Mouse (Mus musculus): ENCODE data around the gene Olfr1389. TPM values are rescaled to one million over a fixed set of nuclear protein-coding genes. Genes with fewer than 3 reads are reported as not detected.
"Not testable (repeated sequence)": the region's sequence is repeated elsewhere in the genome, so short reads cannot be mapped to it uniquely, and the experiment has no call there.

Gene Olfr1389
- polyA plus RNA-seq (2015; fragmentation: Nextera tagmentation; extraction: Ambion mirVana) = not detected in 2 replicates

DNA sequence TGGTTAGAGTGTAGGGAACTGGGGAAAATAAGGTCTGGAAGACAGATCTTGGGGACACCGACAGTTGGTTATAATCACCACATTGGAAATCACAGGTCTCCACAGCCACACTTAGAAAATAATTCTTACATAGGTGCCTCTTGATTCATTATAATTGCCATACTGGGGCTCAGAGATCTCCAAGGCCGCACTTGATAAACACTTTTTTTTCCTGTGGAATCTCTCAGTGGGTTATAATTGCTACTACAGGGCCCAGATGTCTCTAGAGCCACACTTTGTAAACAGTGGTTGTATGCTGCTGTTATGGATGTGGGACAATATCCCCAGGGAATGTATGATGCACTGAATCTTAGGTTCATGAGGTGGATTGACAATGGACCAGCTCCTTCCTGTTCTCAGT, at the start of gene Olfr1389:
Gene Olfr1389 (plus strand): TSS at position 301 of the 400 bp plus-strand sequence.
- Histone ChIP-seq H3K4me3 (replicated peaks) (no peak within 1 kb of the TSS), H3K36me3 (replicated peaks) (no peaks in the 10 kb centered on the region), H3K9me3 (replicated peaks) (no peaks in the 10 kb centered on the region), H3K4me2 (no peak within 1 kb of the TSS), H3K4me1 (replicated peaks) (no peaks in the 10 kb centered on the region), H3K27ac (replicated peaks) (no peak within 1 kb of the TSS), H3K27me3 (no peaks in the 10 kb centered on the region), H3K9ac (no peak within 1 kb of the TSS)
- 56% methylated on average over 2 of the region's 2 CpGs for WGBS (ENCODE audit: insufficient replicate concordance)
- no peak for ATAC-seq (ENCODE audit: insufficient read depth)

DNA sequence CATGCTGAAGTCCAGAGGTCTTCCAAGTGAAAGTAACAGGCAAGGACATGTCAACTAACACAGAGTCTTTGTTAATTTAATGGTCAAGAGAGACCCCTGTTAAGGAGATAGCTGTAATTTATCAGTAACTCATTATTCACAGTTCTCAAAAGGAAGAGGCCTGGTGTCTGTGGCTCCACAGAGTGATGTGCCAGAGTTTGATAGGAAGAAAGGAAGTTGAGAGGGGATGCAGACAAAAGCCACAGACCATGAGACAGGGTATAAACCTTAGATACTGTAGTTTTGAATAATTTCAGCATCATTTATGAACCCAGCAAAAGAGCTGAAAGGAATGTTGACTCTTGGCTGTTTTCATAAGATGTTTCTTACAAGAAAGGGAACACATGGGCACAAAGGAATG, 39.7 kb upstream of the Olfr1389 start:
- H3K4me2 ChIP-seq = no peak overlapping the region
- ATAC-seq (ENCODE audit: insufficient read depth) = no peak
- H3K27ac ChIP-seq (replicated peaks) = no peak overlapping the region
- no peak overlapping the region for H3K9ac ChIP-seq
- no peaks in the 10 kb centered on the region for H3K9me3 ChIP-seq (replicated peaks)
- H3K4me1 ChIP-seq (replicated peaks) = no peaks in the 10 kb centered on the region
- no peaks in the 10 kb centered on the region for H3K27me3 ChIP-seq
- no peak overlapping the region for H3K4me3 ChIP-seq (replicated peaks)
- H3K36me3 ChIP-seq (replicated peaks) = no peaks in the 10 kb centered on the region

DNA sequence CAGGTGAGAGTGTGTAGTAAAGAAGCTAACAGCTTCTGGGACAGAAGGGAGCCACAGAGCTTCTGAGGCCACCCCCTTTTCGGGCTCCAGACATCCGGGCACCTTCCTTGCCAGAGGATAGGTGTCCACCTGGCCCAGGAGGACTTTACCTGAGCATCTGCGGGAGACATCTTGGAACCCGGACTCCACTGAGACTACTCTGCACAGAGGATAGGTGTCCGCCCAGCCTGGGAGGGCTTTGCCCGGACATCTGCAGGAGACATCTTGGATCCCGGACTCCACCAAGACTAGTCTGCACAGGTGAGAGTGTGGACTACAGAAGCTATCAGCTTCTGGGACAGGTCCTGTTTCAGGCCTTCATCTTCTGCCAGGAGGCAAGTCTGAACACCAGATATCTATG, 36.7 kb upstream of the Olfr1389 start:
- H3K4me2 ChIP-seq; H3K4me3 ChIP-seq (replicated peaks); H3K9me3 ChIP-seq (replicated peaks); H3K9ac ChIP-seq; H3K4me1 ChIP-seq (replicated peaks); ATAC-seq (ENCODE audit: insufficient read depth); H3K27ac ChIP-seq (replicated peaks); H3K36me3 ChIP-seq (replicated peaks); H3K27me3 ChIP-seq: not testable (repeated sequence)
- 80% methylated on average over 7 of the region's 7 CpGs for WGBS (ENCODE audit: insufficient replicate concordance)

- not testable (repeated sequence) for H3K4me2 ChIP-seq; H3K27ac ChIP-seq (replicated peaks); H3K4me1 ChIP-seq (replicated peaks); H3K36me3 ChIP-seq (replicated peaks); H3K4me3 ChIP-seq (replicated peaks); H3K9ac ChIP-seq; H3K27me3 ChIP-seq; ATAC-seq (ENCODE audit: insufficient read depth); H3K9me3 ChIP-seq (replicated peaks)
- 48% methylated on average over 1 of the region's 1 CpGs for WGBS (ENCODE audit: insufficient replicate concordance)
Observed at GRCm38 (mm10) chr11:49392707-49393106, 30.2 kb upstream of the Olfr1389 start.

GRCm38 (mm10) chr11:49406784-49407183, 16.1 kb upstream of the Olfr1389 start:
- H3K4me3 ChIP-seq (replicated peaks) = no peak overlapping the region
- no peak overlapping the region for H3K27ac ChIP-seq (replicated peaks)
- H3K27me3 ChIP-seq = no peaks in the 10 kb centered on the region
- no peaks in the 10 kb centered on the region for H3K4me1 ChIP-seq (replicated peaks)
- no peak overlapping the region for H3K4me2 ChIP-seq
- H3K9me3 ChIP-seq (replicated peaks) = no peaks in the 10 kb centered on the region
- WGBS (ENCODE audit: insufficient replicate concordance) = 57% methylated on average over 3 of the region's 3 CpGs
- no peak overlapping the region for H3K9ac ChIP-seq
- no peaks in the 10 kb centered on the region for H3K36me3 ChIP-seq (replicated peaks)
- ATAC-seq (ENCODE audit: insufficient read depth) = no peak

- Histone ChIP-seq H3K4me2 (no peak overlapping the region), H3K4me1 (replicated peaks) (no peaks in the 10 kb centered on the region), H3K9ac (no peak overlapping the region), H3K27me3 (no peaks in the 10 kb centered on the region), H3K4me3 (replicated peaks) (no peak overlapping the region), H3K36me3 (replicated peaks) (no peaks in the 10 kb centered on the region), H3K27ac (replicated peaks) (no peak overlapping the region), H3K9me3 (replicated peaks) (no peaks in the 10 kb centered on the region)
- 20% methylated on average over 1 of the region's 1 CpGs for WGBS (ENCODE audit: insufficient replicate concordance)
- no peak for ATAC-seq (ENCODE audit: insufficient read depth)
Observed at GRCm38 (mm10) chr11:49410540-49410939, 12.3 kb upstream of the Olfr1389 start.

- Histone ChIP-seq H3K4me3 (replicated peaks) (no peak overlapping the region), H3K27me3 (no peaks in the 10 kb centered on the region), H3K36me3 (replicated peaks) (no peaks in the 10 kb centered on the region), H3K27ac (replicated peaks) (no peak overlapping the region), H3K4me2 (no peak overlapping the region), H3K4me1 (replicated peaks) (no peaks in the 10 kb centered on the region), H3K9ac (no peak overlapping the region), H3K9me3 (replicated peaks) (no peaks in the 10 kb centered on the region)
- ATAC-seq (ENCODE audit: insufficient read depth) = no peak
- WGBS (ENCODE audit: insufficient replicate concordance) = 41% methylated on average over 1 of the region's 1 CpGs
Observed at GRCm38 (mm10) chr11:49425257-49425927, 2.5 kb downstream of the Olfr1389 start.

- Histone ChIP-seq H3K27me3 (no peaks in the 10 kb centered on the region), H3K36me3 (replicated peaks) (no peaks in the 10 kb centered on the region), H3K9ac (no peak overlapping the region), H3K27ac (replicated peaks) (no peak overlapping the region), H3K4me1 (replicated peaks) (no peaks in the 10 kb centered on the region), H3K9me3 (replicated peaks) (no peaks in the 10 kb centered on the region), H3K4me2 (no peak overlapping the region), H3K4me3 (replicated peaks) (no peak overlapping the region)
- ATAC-seq (ENCODE audit: insufficient read depth) = no peak
- 64% methylated on average over 2 of the region's 2 CpGs for WGBS (ENCODE audit: insufficient replicate concordance)
Observed at GRCm38 (mm10) chr11:49429641-49430040, 6.8 kb downstream of the Olfr1389 start.

DNA sequence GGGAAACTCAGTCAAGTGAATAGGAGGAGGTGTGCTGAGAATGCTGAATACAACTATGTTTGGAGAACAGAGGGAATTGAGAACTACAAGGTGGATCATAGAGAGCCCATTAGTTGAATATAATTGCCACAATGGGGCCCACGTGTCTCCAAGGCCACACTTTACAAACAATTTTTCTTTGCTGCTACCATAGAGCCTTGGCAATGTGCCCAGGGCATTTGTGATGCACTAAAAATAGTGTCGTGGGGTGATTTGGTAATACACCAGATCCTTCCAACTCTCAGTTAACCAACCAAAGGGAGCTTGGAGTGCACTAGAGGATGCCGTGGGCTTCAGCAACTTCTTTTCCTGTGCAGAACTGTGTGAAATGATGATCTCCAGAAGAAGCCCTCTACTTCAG, 13.5 kb downstream of the Olfr1389 start, which contains the start of gene Olfr1388:
Gene Olfr1388 (plus strand): TSS at position 214 of the 400 bp plus-strand sequence.
- no peak for ATAC-seq (ENCODE audit: insufficient read depth)

DNA sequence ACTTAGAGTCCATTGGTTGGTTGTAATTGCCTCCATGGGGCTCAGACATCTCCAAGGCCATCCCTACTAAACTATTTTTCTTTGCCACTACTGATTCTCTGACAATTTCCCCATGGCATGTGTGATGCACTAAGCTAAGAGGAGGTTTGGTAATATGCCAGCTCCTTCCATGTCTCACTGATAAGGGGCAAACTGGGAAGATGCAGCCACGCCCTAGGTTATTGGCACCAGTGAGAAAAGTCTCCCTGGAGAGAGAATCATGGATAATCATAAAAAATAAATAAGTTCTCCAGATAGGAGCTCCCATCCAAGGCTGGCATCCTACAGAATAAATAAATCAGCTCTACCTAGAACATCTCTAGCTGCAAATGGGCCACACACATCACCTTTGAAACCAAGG, 32.2 kb downstream of the Olfr1389 start, which contains the start of gene Olfr1387:
Gene Olfr1387 (plus strand): TSS at position 301 of the 400 bp plus-strand sequence.
- no peaks in the 10 kb centered on the region for H3K27me3 ChIP-seq
- no peak for ATAC-seq (ENCODE audit: insufficient read depth)
- no peak within 1 kb of the TSS for H3K4me2 ChIP-seq
- H3K36me3 ChIP-seq (replicated peaks) = no peaks in the 10 kb centered on the region
- H3K9ac ChIP-seq = no peak within 1 kb of the TSS
- WGBS (ENCODE audit: insufficient replicate concordance) = 53% methylated on average over 1 of the region's 1 CpGs
- H3K4me3 ChIP-seq (replicated peaks) = no peak within 1 kb of the TSS
- H3K27ac ChIP-seq (replicated peaks) = no peak within 1 kb of the TSS
- no peaks in the 10 kb centered on the region for H3K9me3 ChIP-seq (replicated peaks)
- no peaks in the 10 kb centered on the region for H3K4me1 ChIP-seq (replicated peaks)

More for the DNA sequence above, 13.5 kb downstream of the Olfr1389 start, which contains the start of gene Olfr1388:
- Histone ChIP-seq H3K9ac (no peak within 1 kb of the TSS), H3K4me2 (no peak within 1 kb of the TSS), H3K36me3 (replicated peaks) (no peaks in the 10 kb centered on the region), H3K4me1 (replicated peaks) (no peaks in the 10 kb centered on the region), H3K27me3 (no peaks in the 10 kb centered on the region), H3K27ac (replicated peaks) (no peak within 1 kb of the TSS), H3K4me3 (replicated peaks) (no peak within 1 kb of the TSS), H3K9me3 (replicated peaks) (no peaks in the 10 kb centered on the region)
- 52% methylated on average over 3 of the region's 3 CpGs for WGBS (ENCODE audit: insufficient replicate concordance)

DNA sequence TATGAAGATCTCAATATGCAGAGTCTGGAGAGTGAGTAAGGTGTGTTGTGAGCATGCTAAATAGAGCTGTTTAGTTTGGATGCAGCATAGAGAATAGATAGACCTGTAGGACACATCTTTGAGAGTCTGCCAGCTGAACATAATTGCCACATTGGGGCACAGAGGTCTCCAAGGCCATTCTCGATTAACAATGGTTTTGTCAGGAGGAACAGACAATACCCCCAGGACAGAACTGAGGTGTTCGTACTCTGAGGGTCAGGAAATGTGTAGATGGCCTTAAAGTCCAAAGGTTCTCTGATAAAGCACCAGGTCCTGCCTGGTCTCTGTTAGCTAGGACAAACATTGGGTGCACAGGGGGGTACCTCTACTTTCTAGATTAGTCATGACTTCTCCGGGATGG, 41.9 kb downstream of the Olfr1389 start, which contains the start of gene Olfr1386:
Gene Olfr1386 (plus strand): TSS at position 301 of the 400 bp plus-strand sequence.
- H3K9ac ChIP-seq; H3K4me2 ChIP-seq; H3K36me3 ChIP-seq (replicated peaks); H3K4me3 ChIP-seq (replicated peaks); H3K27me3 ChIP-seq; H3K4me1 ChIP-seq (replicated peaks); H3K27ac ChIP-seq (replicated peaks); H3K9me3 ChIP-seq (replicated peaks); ATAC-seq (ENCODE audit: insufficient read depth): not testable (repeated sequence)
- 51% methylated on average over 3 of the region's 3 CpGs for whole genome bisulfite sequencing (ENCODE audit: insufficient replicate concordance)

Measured in liver, embryonic 15.5 days (tissue).